Mouse (Mus musculus): ENCODE data around the gene Csdc2.
"Not testable (repeated sequence)": the region's sequence is repeated elsewhere in the genome, so short reads cannot be mapped to it uniquely, and the experiment has no call there.

DNA sequence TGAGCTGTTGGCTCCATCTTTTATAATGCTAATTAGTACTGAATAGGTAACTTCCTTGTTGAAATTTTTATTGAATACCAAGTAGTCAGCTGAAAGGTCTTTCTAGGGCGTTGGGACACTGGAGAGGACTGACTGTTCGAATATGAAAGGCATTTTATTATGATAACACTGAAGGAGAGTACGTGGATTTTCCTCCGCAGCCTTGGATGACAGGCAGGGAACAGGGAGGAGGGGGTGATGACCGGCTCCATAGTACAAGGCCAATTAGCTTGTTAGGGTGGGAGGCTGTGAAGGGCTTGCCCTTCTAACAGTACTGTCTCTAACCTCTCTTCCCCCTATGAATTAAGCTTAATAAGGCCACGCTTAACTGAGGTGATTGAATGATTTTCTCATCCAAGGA lies 33.1 kb downstream of the Csdc2 start:
- TF ChIP-seq CTCF (IDR thresholded peaks at IDR 0.05; ENCODE audit: borderline replicate concordance, insufficient read depth, low read length); POLR2A (IDR thresholded peaks at IDR 0.05; ENCODE audit: low read depth, low read length): not testable (repeated sequence)

Data from embryonic fibroblast, embryonic 13.5 days (primary cell).